Mouse (Mus musculus) erythroblast, adult 5-6 weeks (primary cell): ENCODE data around the gene Gpnmb. TPM values are rescaled to one million over a fixed set of nuclear protein-coding genes. Genes with fewer than 3 reads are reported as not detected.

Source experiments
- ATAC-seq: replicated peaks from 2 replicates; pipeline ENCODE4 v1.8.0; 2016; ENCODE audit warnings: moderate number of reproducible peaks, mild to moderate bottlenecking, moderate TSS enrichment, inconsistent platforms; ENCODE audit not compliant: poor library complexity, low FRiP score, severe bottlenecking
- total RNA-seq, 2 experiments: library from RNA; stranded (forward) in 1 of 2; stranded (reverse) in 1 of 2; fragments of 150-400 nt in 1 of 2; fragments of 200-764, 138-1000 nt in 1 of 2; gene quantifications; 2 replicates each; pipeline versions ENCODE4 v1.2.3 to v1.2.4; 2015 to 2017; ENCODE audit warnings: low replicate concordance in 2 of 2

Gpnmb gene
- total RNA-seq, 2 experiments from 2014 or later, result not detected

DNA sequence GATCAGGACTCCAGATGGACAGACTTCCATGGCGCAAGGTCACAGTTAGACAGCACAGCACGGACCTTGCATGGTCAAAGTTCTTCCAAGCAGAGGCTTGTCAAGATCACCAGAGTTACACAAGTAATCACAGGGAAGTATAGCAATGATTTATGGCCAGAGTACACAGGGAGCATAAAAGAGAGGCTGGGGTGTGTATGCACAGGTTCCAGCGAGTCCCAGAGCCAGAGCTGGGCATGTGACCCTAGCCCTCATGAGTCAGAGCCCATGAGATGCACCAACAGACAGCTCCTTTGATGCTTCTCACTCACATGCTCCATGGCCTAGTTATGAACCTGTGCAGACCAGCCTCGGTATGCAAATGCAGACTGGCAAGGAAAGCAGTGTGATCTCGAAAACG, 8.3 kb upstream of the Gpnmb start:
- no peak for ATAC-seq

DNA sequence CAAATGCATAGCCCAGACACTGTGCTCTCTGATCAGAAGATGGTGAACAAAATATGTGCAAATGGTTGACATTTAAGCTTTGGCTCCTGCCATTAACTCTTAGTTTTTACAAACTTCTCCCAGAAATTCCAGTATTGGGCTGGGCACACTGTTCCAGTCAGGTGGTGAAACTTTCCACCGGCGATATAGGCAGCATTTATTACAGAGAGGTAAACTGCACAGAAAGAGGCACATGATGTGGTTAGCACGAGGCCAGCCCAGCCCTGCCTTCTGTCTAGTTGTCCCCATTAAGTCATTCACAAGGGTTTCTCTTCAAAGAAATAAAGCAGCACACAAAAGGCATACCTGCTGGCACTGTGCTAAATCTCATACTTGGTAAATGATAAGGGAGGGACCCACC, 7.6 kb upstream of the Gpnmb start:
- no peak for ATAC-seq

DNA sequence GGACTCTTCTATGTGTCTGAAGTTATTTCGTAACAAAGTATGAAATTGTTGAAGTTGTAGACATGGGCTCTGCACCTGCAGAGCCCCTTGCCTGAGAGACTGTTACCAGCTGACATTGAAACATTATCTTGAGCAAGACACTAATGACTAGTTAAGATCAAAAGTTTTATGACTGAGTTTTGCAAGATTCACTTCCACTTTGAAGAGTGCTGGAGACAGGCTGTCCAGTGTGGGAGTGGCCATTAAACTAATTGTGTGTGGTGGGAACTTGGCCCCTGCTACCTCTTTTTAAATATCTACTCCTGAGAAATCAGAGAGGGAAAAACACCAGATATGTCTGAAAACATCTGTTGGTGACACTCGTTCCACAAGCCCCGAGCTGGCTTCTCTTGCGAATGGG, 5.1 kb upstream of the Gpnmb start:
- ATAC-seq, result no peak

DNA sequence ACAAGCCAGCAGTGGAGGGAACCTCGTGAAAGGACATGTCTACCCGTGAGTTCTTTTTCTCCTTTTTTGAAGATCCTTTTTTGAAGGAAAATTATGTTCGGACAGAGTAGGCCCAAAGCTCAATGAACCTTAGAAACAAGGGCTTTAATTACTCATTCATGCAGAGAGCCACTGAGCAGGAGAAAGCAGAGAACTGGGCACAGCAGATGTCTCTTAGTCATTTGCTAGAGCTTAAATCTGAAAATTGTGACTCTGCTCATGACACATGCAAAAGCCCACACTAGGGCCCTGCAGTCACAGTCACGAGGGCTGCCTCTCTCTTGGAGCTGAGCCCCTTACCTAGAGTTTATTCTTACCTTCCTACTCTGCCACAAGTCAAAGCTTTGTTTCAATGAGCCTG, 3.6 kb upstream of the Gpnmb start:
- ATAC-seq, result no peak

DNA sequence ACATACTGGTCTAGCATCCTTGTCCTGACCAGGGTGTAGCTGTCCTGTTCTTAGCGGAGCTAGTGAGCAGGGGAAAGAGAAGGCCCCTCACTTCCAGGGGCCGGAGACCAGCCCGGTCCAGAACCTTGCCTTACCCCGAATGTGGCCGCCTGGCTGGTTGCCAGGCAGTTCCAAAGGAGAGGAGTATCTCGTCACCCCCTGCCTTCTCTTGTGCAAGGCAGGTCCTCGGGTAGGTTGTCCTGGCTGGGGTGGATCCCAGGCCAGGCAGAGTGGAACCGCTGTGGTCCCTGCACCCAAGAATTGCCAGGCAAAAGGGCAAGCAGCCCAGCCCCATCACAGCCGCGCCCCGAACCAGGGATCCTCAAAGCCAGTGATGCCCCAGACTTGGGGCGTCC, 919 bp downstream of the Gpnmb start:
- ATAC-seq, result no peak

DNA sequence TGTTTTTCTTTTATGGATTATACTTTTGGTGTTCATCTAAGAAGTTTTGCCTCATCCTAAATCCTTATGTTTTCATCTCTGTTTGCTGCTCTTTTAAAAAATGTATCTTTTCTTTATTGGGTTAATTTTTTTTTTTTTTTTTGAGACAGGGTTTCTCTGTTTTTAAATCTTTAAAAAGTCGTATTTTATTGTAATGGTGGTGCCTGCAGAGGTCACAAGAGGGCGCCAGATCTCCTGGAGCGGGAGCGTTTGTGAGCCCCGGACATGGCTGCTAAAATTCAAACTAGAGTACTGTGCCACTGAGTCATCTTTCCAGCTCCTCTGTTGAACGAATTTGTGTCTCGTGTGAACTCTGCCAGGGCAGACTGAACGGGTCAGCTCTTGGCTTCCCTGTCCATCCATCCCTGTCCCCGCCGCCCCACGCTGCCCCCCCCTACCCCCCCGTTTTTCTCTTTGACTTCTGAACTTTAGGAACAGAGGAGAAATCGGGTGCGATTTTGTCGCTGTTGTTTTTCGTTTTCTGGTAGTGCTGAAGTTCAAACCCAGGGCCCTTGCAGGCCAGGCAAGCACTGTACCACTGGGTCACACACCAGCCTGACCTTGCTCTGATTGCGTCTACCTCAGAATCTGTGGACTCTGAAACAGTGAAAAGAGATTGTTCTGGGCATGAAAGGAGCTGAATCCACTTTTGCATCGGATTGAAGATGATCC, 3.3 kb downstream of the Gpnmb start:
- ATAC-seq, result no peak

DNA sequence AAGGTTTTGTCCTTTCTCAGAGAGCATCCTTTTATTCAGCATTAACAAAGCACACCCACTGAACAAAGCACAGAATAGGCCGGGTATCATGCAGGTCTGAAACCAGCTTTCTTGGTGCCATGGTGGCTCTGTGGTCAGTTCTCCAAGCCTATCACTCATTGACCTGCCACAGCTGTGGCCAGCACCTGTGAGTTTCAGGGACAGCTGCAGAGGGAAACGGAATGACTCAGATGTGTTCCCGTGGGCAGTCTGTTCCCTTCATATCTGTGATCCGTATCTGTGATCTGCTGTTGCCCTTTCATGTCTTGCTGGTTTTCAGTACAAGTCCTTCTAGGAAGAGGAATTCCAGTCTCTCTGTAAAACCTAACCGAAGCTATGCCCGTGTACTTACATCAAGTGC, 10.2 kb downstream of the Gpnmb start:
- no peak for ATAC-seq

DNA sequence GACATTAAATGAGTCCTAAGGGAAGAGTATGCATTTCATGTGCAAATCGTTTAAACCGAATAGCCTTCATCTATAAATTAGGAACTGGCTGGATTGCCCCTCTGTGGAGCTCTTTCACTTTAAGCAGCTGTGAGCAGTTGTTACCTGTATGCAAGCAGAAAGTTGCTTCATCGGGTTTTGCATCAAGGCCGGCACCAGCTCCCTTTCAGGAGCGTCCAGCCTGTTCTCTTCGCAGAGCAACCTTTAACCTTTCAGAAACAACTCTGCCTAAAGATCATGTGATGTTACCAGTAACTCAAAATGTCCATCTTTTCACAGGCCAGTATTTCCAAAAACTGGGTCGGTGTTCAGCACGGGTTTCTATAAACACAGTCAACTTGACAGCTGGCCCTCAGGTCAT, 10.6 kb downstream of the Gpnmb start:
- no peak for ATAC-seq

DNA sequence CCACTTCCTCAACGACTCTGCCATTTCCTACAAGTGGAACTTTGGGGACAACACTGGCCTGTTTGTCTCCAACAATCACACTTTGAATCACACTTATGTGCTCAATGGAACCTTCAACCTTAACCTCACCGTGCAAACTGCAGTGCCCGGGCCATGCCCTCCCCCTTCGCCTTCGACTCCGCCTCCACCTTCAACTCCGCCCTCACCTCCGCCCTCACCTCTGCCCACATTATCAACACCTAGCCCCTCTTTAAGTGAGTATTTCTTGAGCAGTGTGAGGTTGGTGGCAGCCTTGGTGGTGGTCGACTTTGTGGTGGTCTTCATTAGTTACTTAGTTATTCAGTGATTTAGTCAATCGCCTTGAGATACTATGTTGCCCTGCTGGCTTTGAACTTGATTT, 11.5 kb downstream of the Gpnmb start:
- ATAC-seq, result no peak

DNA sequence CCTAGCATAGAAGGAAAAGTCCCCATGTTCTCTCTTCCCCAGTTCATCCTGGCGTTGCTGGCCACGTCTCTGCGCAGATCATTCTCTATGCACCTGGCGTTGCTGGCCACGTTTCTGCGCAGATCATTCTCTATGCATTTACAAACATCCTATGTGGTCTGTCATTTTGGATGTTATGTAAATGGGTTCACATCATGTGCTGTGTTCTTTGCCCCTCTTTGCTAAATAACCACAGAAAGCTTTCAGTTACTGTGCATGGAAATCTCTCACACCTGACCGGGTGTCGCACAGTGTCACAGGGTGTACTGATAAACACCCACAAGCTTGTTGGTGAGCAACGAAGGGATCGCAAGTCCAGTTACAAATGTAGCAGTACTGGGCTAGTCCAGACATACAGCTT, 12.0 kb downstream of the Gpnmb start:
- ATAC-seq, result no peak

DNA sequence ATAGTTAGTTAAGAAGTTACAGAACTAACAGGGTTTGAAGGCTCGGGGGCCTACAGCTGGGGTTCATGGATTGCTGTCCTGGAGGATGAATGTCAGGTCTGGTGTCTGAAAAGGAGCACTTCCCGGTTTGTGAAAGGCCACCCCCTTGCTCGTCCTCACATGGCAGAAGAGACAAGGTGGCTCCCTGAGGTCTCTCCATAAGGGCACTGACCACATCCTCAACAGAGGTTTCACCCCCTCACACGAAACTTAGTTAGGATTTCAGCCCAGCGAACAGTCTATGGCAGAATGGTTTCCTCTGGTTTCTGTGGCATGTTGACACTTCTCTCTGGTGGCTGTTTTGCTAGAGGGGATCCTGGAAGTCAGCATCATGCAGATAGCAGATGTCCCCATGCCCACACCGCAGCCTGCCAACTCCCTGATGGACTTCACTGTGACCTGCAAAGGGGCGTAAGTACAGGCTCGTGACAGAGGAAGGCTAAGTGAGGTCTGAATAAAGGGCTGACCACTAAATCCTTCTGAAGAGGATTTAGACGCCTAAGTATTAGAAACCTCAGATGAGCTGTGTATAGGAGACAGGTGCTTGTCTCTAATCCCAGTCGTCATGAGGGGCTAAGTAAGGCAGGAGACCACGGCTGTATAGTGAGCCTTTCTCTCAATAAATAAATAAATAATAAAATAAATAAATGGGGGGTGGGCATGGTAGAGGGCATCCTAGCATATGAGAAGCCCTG, 14.5 kb downstream of the Gpnmb start:
- ATAC-seq, result no peak

DNA sequence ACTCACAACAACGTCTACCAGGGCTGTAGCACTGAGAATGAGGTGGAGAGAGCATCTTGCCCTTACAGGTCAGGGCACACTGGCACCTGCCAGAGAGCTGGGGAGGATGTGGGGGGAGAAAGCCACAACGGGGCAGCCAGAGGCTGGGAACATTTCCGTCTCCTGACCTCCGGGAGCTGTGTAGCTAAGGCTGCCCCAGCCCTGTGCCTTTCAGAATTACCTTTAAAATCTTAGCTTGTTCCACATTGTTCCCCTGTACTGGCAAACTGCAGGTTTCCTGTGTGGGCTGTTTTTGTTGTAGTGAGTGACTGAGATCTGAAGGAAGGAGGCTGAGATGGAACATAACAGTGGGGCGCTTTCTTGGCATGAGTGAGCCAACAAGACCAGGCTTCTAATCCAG, 15.8 kb downstream of the Gpnmb start:
- no peak for ATAC-seq

DNA sequence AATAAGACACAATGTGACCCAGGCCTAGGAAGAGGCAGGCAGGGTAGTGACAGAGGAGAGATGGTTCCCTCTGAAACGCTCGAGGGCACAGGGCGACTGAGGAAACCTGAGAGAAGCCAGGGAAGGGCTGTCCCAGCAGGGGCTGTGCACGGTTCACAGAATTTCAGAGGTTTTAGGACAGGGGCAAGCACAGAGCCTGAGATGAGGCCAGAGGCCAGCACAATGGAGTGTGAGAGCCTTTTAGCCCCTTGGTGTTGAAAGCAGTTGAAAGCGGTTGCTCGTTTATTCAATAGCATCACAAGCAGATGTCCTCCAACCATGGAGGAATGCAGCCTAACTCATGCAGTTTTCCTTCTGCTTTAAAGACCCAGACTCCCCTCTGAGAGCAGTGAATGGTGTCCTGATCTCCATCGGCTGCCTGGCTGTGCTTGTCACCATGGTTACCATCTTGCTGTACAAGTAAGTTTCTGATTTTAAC, 18.9 kb downstream of the Gpnmb start:
- no peak for ATAC-seq

DNA sequence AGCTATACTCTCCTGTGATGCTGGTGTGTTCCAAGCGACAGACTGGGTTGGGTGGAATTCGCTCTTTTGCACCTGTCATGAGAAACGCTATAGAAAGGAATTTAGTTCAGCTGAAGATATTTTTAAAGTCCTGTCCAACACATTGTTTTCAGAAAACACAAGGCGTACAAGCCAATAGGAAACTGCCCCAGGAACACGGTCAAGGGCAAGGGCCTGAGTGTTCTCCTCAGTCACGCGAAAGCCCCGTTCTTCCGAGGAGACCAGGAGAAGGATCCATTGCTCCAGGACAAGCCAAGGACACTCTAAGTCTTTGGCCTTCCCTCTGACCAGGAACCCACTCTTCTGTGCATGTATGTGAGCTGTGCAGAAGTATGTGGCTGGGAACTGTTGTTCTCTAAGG, 19.7 kb downstream of the Gpnmb start:
- ATAC-seq, result no peak

DNA sequence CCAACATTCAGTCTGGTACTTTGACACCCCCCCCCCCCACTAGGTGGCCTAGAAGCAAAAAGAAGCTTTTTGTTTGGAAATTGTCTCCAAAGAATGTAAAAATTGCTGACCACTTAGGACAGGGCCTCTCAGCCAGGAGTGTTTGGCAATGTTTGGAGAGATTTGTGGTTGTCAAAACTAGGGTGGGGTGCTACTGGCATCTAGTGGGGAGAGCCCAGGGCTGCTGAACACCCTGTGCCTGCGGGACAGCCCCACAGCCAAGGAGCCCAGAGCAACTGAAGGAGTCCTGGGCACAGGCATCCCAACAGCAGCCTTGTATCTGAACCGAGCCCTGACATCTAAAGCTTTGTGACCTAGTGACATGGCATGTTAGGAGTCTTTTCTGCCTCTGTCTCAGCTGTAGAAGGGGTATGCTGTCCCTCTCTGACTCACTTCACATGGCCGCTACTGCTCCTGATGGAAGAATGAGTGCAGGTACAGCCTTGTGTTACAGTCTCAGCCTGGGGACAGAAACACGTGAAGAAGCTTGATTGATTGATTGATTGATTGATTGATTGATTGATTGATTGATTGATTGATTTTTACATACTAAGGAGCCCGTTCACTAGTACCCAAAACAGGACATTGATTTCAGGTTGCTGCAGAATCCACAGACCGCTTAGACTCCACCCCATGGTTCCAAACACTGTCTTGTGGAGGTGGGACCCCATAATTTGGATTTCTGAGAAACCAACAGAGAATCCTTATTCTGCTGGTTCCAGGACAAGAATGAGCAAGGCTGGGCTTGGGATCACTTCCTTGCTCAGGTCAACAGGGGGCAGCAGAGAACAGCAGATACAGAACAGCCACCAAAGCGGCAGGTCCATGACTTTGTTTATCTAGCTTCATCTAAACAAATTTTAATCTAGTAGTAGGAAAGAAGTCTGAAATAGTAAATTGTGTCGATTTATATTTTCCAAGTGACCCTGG, 21.0 kb downstream of the Gpnmb start:
- peak; percentile 77 for ATAC-seq

DNA sequence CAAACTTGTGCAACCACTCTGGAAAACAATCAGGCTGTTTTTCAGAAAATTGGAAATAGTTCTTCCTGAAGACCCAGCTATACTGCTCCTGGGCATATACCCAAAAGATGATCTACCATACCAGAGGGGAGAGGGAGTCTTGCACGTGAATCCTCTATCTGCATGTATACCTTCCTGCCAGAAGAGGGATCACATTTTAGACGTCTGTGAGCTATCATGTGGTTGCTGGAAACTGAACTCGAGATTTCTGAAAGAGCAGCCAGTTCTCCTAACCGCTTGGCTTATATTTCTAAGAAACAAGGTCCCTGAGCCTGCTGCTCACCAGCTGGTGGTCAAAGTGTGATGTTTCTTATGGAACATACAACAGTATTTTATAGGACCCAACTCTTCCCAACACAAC, 32.0 kb downstream of the Gpnmb start:
- ATAC-seq, result no peak

DNA sequence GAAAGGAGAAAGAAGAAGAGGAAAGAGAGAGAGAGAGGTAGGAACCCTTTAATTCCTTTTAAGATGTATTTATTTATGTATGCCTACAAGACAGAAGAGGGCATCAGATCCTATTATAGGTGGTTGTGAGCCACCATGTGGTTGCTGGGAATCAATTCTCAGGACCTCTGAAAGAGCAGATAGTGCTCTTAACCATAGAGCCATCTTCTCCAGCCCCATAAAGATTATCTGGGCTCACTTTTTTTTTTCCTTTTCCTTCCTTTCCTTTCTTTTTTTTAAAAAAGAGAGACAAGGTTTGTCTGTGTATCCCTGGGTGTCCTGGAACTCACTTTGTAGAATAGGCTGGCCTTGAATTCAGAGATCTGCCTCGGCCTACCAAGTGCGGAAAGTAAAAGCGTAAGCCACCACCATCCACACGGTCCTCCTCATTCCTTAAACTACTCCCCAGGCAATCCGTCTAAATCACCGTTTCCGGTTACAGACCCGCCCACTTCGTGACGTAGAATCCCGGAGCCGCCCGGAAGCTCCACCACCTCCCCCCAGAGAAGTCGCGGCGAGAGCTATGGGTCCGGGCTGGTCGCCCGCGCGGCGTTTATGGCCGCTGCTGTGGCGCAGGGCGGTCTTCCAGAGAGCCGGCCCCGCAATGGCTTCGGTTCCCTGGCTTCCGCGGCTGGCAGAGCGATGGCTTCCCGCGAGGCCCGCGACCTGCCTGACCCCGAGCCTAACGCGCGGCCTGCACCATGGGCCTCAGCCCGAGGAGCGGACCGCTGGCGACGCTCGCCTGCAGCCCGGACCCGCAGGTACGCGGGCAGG, 37.2 kb downstream of the Gpnmb start, which contains the start of gene Malsu1:
Gene Malsu1 (plus strand): TSS at position 492 of the 813 bp plus-strand sequence.
- ATAC-seq, result peak; percentile 99

DNA sequence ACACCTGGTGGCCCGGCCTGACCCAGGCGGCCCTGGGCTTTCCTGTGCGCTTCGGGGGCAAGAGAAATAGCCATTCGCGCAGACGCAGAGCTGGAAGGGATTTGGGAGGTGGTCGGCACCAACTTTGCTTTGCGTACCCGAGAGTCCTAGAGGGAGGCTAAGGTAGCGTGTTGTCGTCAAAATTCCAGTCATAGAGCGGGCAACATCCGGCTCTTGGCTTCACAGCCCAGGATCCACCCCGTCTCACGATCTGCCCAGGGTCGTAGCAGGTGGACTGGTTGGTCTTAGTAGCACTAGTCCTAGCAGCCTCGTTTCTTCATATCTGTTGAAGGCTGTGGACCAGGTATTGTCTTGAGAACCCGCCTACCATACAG, 37.8 kb downstream of the Gpnmb start:
- peak; percentile 24; the same call in 1 of the 2 replicates for ATAC-seq

DNA sequence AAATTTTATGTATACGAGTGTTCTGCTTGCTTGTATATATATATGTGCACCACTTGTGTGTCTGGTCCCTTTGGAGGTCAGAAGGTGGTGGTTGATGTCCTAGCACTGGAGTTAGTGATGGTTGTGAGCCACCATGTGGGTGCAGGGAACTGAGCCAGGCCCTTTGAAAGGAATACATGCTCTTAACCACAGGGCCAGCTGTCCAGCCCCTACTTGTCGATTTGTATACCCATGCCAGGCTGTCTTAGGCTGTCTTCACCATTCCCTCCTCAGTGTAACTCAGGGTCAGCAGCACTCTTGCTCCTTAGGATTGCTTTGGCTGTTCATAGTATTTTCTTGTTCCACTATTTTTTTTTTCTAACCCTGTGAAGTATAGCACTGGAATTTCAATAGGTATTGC, 41.5 kb downstream of the Gpnmb start:
- no peak for ATAC-seq

DNA sequence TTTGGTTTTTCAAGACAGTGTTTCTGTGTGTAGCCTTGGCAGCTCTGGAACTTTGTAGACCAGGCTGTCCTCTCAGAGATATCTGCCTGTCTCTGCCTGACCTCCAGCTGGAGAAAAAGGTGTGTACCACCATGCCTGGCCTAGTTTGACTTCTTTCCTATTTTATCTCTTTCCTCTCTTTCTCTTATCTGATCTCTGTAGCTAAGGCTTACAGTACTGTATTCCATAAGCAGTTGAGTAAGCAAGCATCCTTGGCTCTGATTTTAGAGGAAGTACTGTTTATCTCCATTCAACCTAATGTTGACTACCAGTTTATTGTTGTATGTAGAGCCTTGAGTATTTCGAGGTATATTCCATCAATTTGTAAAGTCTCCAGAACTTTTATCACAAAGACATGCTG, 43.0 kb downstream of the Gpnmb start:
- ATAC-seq, result no peak
